Mouse (Mus musculus): Measurements from ENCODE around the gene Spata33. TPM values are rescaled to one million over a fixed set of nuclear protein-coding genes. Genes with fewer than 3 reads are reported as not detected.

Spata33 gene
- polyA plus RNA-seq, 2 experiments, result 0.08 to 0.21 TPM

GRCm38 (mm10) chr8:123235520-123236497 is 23.2 kb downstream of the Spata33 start, which contains the start of gene Spata2l:
Spata2l (minus strand) TSS chr8:123236233.
- peak; percentile 76 for ATAC-seq (ENCODE audit: insufficient read depth)
- peak; percentile 65 to 77 (median 71) for DNase-seq (ENCODE audit: low read depth in 3 of 3, low spot score in 3 of 3)

GRCm38 (mm10) chr8:123239398-123239797 is 26.8 kb downstream of the Spata33 start:
- peaks cover 7 to 10% of the 10 kb centered on the region in 2 experiments for H3K4me1 ChIP-seq (replicated peaks; ENCODE audit: control insufficient read depth in 2 of 2, insufficient read depth in 2 of 2, low read length in 1 of 2)
- no peak overlapping the region for H3K9ac ChIP-seq (replicated peaks)
- no peaks in the 10 kb centered on the region for H3K9me3 ChIP-seq (ENCODE audit: control insufficient read depth, low read length)
- WGBS (ENCODE audit: insufficient replicate concordance), result 78% methylated on average over 10 of the region's 10 CpGs
- DNase-seq (ENCODE audit: low read depth in 3 of 3, low spot score in 3 of 3) (no peak), ATAC-seq (ENCODE audit: insufficient read depth) (no peak)
- H3K4me3 ChIP-seq (ENCODE audit: insufficient read depth in 1 of 2, low read depth in 2 of 2, low read length in 2 of 2), result no peak overlapping the region
- no peaks in the 10 kb centered on the region for H3K36me3 ChIP-seq (replicated peaks; ENCODE audit: control insufficient read depth, insufficient read depth, low read depth)
- no peak for TF ChIP-seq EP300 (IDR thresholded peaks at IDR 0.05; ENCODE audit: low read depth)
- TF ChIP-seq CTCF (IDR thresholded peaks at IDR 0.05; ENCODE audit: low read depth), result no peak
- H3K27me3 ChIP-seq (ENCODE audit: control insufficient read depth, insufficient read depth, low read length), result peaks cover 12% of the 10 kb centered on the region
- no peak overlapping the region for H3K4me2 ChIP-seq (ENCODE audit: low read depth)
- no peak overlapping the region for H3K27ac ChIP-seq

More at GRCm38 (mm10) chr8:123235520-123236497, 23.2 kb downstream of the Spata33 start, which contains the start of gene Spata2l:
- Histone ChIP-seq H3K9me3 (ENCODE audit: control insufficient read depth, low read length) (no peaks in the 10 kb centered on the region), H3K27me3 (ENCODE audit: control insufficient read depth, insufficient read depth, low read length) (peaks cover 12% of the 10 kb centered on the region), H3K36me3 (replicated peaks; ENCODE audit: control insufficient read depth, insufficient read depth, low read depth) (no peaks in the 10 kb centered on the region), H3K4me1 (replicated peaks; ENCODE audit: control insufficient read depth in 2 of 2, insufficient read depth in 2 of 2, low read length in 1 of 2) (peaks cover 7 to 10% of the 10 kb centered on the region in 2 experiments), H3K27ac (no peak within 1 kb of the TSS), H3K4me3 (ENCODE audit: insufficient read depth in 1 of 2, low read depth in 2 of 2, low read length in 2 of 2) (peak within 1 kb of the TSS; percentile 64 to 70), H3K9ac (replicated peaks) (peak within 1 kb of the TSS; percentile 59; the same call in 1 of the 2 replicates), H3K4me2 (ENCODE audit: low read depth) (peak within 1 kb of the TSS; percentile 94)
- WGBS (ENCODE audit: insufficient replicate concordance), result 1% methylated on average over 57 of the region's 57 CpGs
- TF ChIP-seq CTCF (IDR thresholded peaks at IDR 0.05; ENCODE audit: low read depth) (peak; percentile 34; the same call in 1 of the 2 replicates), EP300 (IDR thresholded peaks at IDR 0.05; ENCODE audit: low read depth) (no peak)

GRCm38 (mm10) chr8:123242107-123242923 is 29.7 kb downstream of the Spata33 start:
- TF ChIP-seq EP300 (IDR thresholded peaks at IDR 0.05; ENCODE audit: low read depth) (no peak), CTCF (IDR thresholded peaks at IDR 0.05; ENCODE audit: low read depth) (no peak)
- DNase-seq (ENCODE audit: low read depth in 3 of 3, low spot score in 3 of 3) (no peak), ATAC-seq (ENCODE audit: insufficient read depth) (no peak)
- no peak overlapping the region for H3K4me2 ChIP-seq (ENCODE audit: low read depth)
- H3K27ac ChIP-seq, result no peak overlapping the region
- no peaks in the 10 kb centered on the region for H3K27me3 ChIP-seq (ENCODE audit: control insufficient read depth, insufficient read depth, low read length)
- H3K36me3 ChIP-seq (replicated peaks; ENCODE audit: control insufficient read depth, insufficient read depth, low read depth), result no peaks in the 10 kb centered on the region
- WGBS (ENCODE audit: insufficient replicate concordance), result 63% methylated on average over 7 of the region's 7 CpGs
- H3K9ac ChIP-seq (replicated peaks), result no peak overlapping the region
- H3K4me1 ChIP-seq (replicated peaks; ENCODE audit: control insufficient read depth in 2 of 2, insufficient read depth in 2 of 2, low read length in 1 of 2), result no peaks in the 10 kb centered on the region
- no peaks in the 10 kb centered on the region for H3K9me3 ChIP-seq (ENCODE audit: control insufficient read depth, low read length)
- no peak overlapping the region for H3K4me3 ChIP-seq (ENCODE audit: insufficient read depth in 1 of 2, low read depth in 2 of 2, low read length in 2 of 2)

- no peak overlapping the region for H3K4me3 ChIP-seq (ENCODE audit: insufficient read depth in 1 of 2, low read depth in 2 of 2, low read length in 2 of 2)
- H3K36me3 ChIP-seq (replicated peaks; ENCODE audit: control insufficient read depth, insufficient read depth, low read depth), result no peaks in the 10 kb centered on the region
- no peaks in the 10 kb centered on the region for H3K4me1 ChIP-seq (replicated peaks; ENCODE audit: control insufficient read depth in 2 of 2, insufficient read depth in 2 of 2, low read length in 1 of 2)
- no peak overlapping the region for H3K27ac ChIP-seq
- H3K9me3 ChIP-seq (ENCODE audit: control insufficient read depth, low read length), result no peaks in the 10 kb centered on the region
- ATAC-seq (ENCODE audit: insufficient read depth) (0 out of 2 replicates have a peak, but pooled peaks have one; percentile 9), DNase-seq (ENCODE audit: low read depth in 3 of 3, low spot score in 3 of 3) (no peak)
- TF ChIP-seq CTCF (IDR thresholded peaks at IDR 0.05; ENCODE audit: low read depth), result peak; percentile 57
- no peak for TF ChIP-seq EP300 (IDR thresholded peaks at IDR 0.05; ENCODE audit: low read depth)
- no peaks in the 10 kb centered on the region for H3K27me3 ChIP-seq (ENCODE audit: control insufficient read depth, insufficient read depth, low read length)
- no peak overlapping the region for H3K4me2 ChIP-seq (ENCODE audit: low read depth)
- WGBS (ENCODE audit: insufficient replicate concordance), result 61% methylated on average over 11 of the region's 11 CpGs
- H3K9ac ChIP-seq (replicated peaks), result no peak overlapping the region
Measured at GRCm38 (mm10) chr8:123243053-123243452, 30.4 kb downstream of the Spata33 start.

Data from liver, embryonic 14.5 days (tissue).